Mouse (Mus musculus): ENCODE measurements around the gene Snx17.

- no peak for TF ChIP-seq POLR2A (IDR thresholded peaks at IDR 0.05; ENCODE audit: insufficient read depth, low read length)
- no peak for TF ChIP-seq CTCF (IDR thresholded peaks at IDR 0.05; ENCODE audit: low read depth, low read length)
Measured at GRCm38 (mm10) chr5:31181183-31181770, 11.8 kb upstream of the Snx17 start.
